Mouse (Mus musculus) midbrain, postnatal 0 days (tissue): ENCODE measurements around the gene Palm3. TPM values are rescaled to one million over a fixed set of nuclear protein-coding genes. Genes with fewer than 3 reads are reported as not detected.
"Not testable (repeated sequence)": the region's sequence is repeated elsewhere in the genome, so short reads cannot be mapped to it uniquely, and the experiment has no call there.

Experiments used
- ATAC-seq: fragments of 200-750 bp; cut with Nextera tagmentation; 2 replicates; pipeline ENCODE4 v1.8.0; 2017; ENCODE audit warnings: moderate number of reproducible peaks, mild to moderate bottlenecking, moderate TSS enrichment, moderate library complexity; ENCODE audit not compliant: low FRiP score
- DNase-seq: peaks from one replicate; pipeline ENCODE4 v3.0.0-alpha.2; 2015; ENCODE audit warnings: low spot score
- H3K27ac ChIP-seq: fragments of 300-500 bp; sonication (generic); 2 replicates; pipeline ENCODE4 v1.5.1; 2014; ENCODE audit warnings: low read depth, mild to moderate bottlenecking, low read length, mixed read lengths
- H3K27me3 ChIP-seq: fragments of 300-500 bp; sonication (generic); 2 replicates; pipeline ENCODE4 v1.6.1; 2014; ENCODE audit warnings: low read length, control low read depth, mixed read lengths; ENCODE audit not compliant: insufficient read depth
- H3K36me3 ChIP-seq: fragments of 300-500 bp; sonication (generic); 2 replicates; pipeline ENCODE4 v1.6.1; 2014; ENCODE audit warnings: low read length, control low read depth, mixed read lengths; ENCODE audit not compliant: insufficient read depth
- H3K4me1 ChIP-seq: fragments of 300-500 bp; sonication (generic); 2 replicates; pipeline ENCODE4 v1.6.1; 2014; ENCODE audit warnings: mild to moderate bottlenecking, control low read depth, antibody characterized with exemption, low read length, mixed read lengths; ENCODE audit not compliant: insufficient read depth
- H3K4me2 ChIP-seq: fragments of 300-500 bp; sonication (generic); 2 replicates; pipeline ENCODE4 v1.6.1; 2014; ENCODE audit warnings: low read depth, mild to moderate bottlenecking, low read length, mixed read lengths; ENCODE audit not compliant: poor library complexity, severe bottlenecking
- H3K4me3 ChIP-seq: fragments of 300-500 bp; sonication (generic); 2 replicates; pipeline ENCODE4 v1.5.1; 2014; ENCODE audit warnings: low read depth, mild to moderate bottlenecking, low read length, moderate library complexity
- H3K9ac ChIP-seq: fragments of 300-500 bp; sonication (generic); replicated peaks from 2 replicates; pipeline ENCODE4 v1.6.1; 2014; ENCODE audit warnings: mild to moderate bottlenecking, low read length, moderate library complexity, mixed read lengths; ENCODE audit not compliant: poor library complexity, severe bottlenecking
- H3K9me3 ChIP-seq: fragments of 300-500 bp; sonication (generic); 2 replicates; pipeline ENCODE4 v1.6.1; 2016; ENCODE audit warnings: low read length, control low read depth
- CTCF ChIP-seq: IDR thresholded peaks from 2 replicates; pipeline ENCODE4 v1.5.1; 2016; ENCODE audit warnings: antibody characterized with exemption, mild to moderate bottlenecking
- WGBS: fragments of 180-500 bp; shearing (Covaris S2); extraction: QIAGEN DNeasy Blood & Tissue Kit; methylation state at CpG from one replicate; pipeline ENCODE4 v1.1.7; 2014; 5-methylcytosine and 5-hydroxymethylcytosine counted together
- polyA plus RNA-seq: library from polyadenylated mRNA; unstranded; fragments of >200 nt; fragmentation: Nextera tagmentation; extraction: Ambion mirVana; gene quantifications from 2 replicates; pipeline ENCODE4 v1.2.1, GENCODE M21; 2015
- total RNA-seq: library from RNA; depleted of rRNA; stranded (reverse); fragments of >200 nt; gene quantifications from 2 replicates; pipeline ENCODE4 v1.2.3, GENCODE M21; 2014

The Palm3 gene
- total and polyA plus RNA-seq, 2 experiments from 2014 or later: 4.4 to 8.0 TPM

- H3K36me3 ChIP-seq: peaks cover 48% of the 10 kb centered on the region
- H3K9me3 ChIP-seq: no peaks in the 10 kb centered on the region
- no peaks in the 10 kb centered on the region for H3K27me3 ChIP-seq
- H3K4me1 ChIP-seq: peaks cover 16% of the 10 kb centered on the region; the same call in 1 of the 2 replicates
- 98% methylated on average over 7 of the region's 7 CpGs for WGBS
- H3K9ac ChIP-seq: no peak overlapping the region
- H3K4me3 ChIP-seq: no peak overlapping the region
- H3K27ac ChIP-seq: no peak overlapping the region
- H3K4me2 ChIP-seq: no peak overlapping the region
- DNase-seq: no peak
- ATAC-seq: no peak
- no peak for TF ChIP-seq CTCF
Measured at GRCm38 (mm10) chr8:83981533-83981932, 39.7 kb upstream of the Palm3 start.

- Histone ChIP-seq H3K27ac (no peak overlapping the region), H3K36me3 (peaks cover 55% of the 10 kb centered on the region), H3K9ac (no peak overlapping the region), H3K9me3 (no peaks in the 10 kb centered on the region), H3K4me1 (peaks cover 7% of the 10 kb centered on the region; the same call in 1 of the 2 replicates), H3K27me3 (no peaks in the 10 kb centered on the region), H3K4me3 (no peak overlapping the region), H3K4me2 (no peak overlapping the region)
- no peak for TF ChIP-seq CTCF
- no peak for ATAC-seq
- DNase-seq: no peak
- 92% methylated on average over 4 of the region's 4 CpGs for WGBS
Measured at GRCm38 (mm10) chr8:83982449-83982848, 38.8 kb upstream of the Palm3 start.

- not testable (repeated sequence) for H3K9me3 ChIP-seq, H3K4me1 ChIP-seq, H3K4me3 ChIP-seq, ATAC-seq, H3K27ac ChIP-seq, DNase-seq, H3K27me3 ChIP-seq, H3K4me2 ChIP-seq, H3K9ac ChIP-seq
- WGBS: 93% methylated on average over 2 of the region's 2 CpGs
- H3K36me3 ChIP-seq: peaks cover 60% of the 10 kb centered on the region
- TF ChIP-seq CTCF: peak; percentile 59
Measured at GRCm38 (mm10) chr8:83983222-83983621, 38.0 kb upstream of the Palm3 start.

- no peak overlapping the region for H3K4me3 ChIP-seq
- TF ChIP-seq CTCF: no peak
- no peaks in the 10 kb centered on the region for H3K27me3 ChIP-seq
- no peaks in the 10 kb centered on the region for H3K9me3 ChIP-seq
- H3K27ac ChIP-seq: no peak overlapping the region
- WGBS: 91% methylated on average over 7 of the region's 7 CpGs
- H3K36me3 ChIP-seq: peaks cover 58% of the 10 kb centered on the region
- no peak for DNase-seq
- H3K4me2 ChIP-seq: no peak overlapping the region
- ATAC-seq: no peak
- no peak overlapping the region for H3K9ac ChIP-seq
- H3K4me1 ChIP-seq: no peaks in the 10 kb centered on the region
Measured at GRCm38 (mm10) chr8:83989243-83989642, 32.0 kb upstream of the Palm3 start.

- no peak overlapping the region for H3K4me2 ChIP-seq
- no peak overlapping the region for H3K27ac ChIP-seq
- DNase-seq (no peak), ATAC-seq (peak; percentile 55; the same call in 1 of the 2 replicates)
- H3K27me3 ChIP-seq: no peaks in the 10 kb centered on the region
- H3K36me3 ChIP-seq: peaks cover 53% of the 10 kb centered on the region
- TF ChIP-seq CTCF: no peak
- no peak overlapping the region for H3K9ac ChIP-seq
- no peak overlapping the region for H3K4me3 ChIP-seq
- no peaks in the 10 kb centered on the region for H3K4me1 ChIP-seq
- WGBS: 95% methylated on average over 14 of the region's 14 CpGs
- H3K9me3 ChIP-seq: no peaks in the 10 kb centered on the region
Measured at GRCm38 (mm10) chr8:83990170-83990569, 31.1 kb upstream of the Palm3 start.

- Histone ChIP-seq H3K36me3 (peaks cover 36% of the 10 kb centered on the region), H3K27me3 (no peaks in the 10 kb centered on the region), H3K4me2 (no peak overlapping the region), H3K27ac (no peak overlapping the region), H3K9me3 (no peaks in the 10 kb centered on the region), H3K4me3 (no peak overlapping the region), H3K4me1 (no peaks in the 10 kb centered on the region), H3K9ac (no peak overlapping the region)
- ATAC-seq (no peak), DNase-seq (no peak)
- TF ChIP-seq CTCF: no peak
- 96% methylated on average over 2 of the region's 2 CpGs for WGBS
Measured at GRCm38 (mm10) chr8:83992488-83992887, 28.8 kb upstream of the Palm3 start.
